Mouse (Mus musculus) forebrain, embryonic 14.5 days (tissue): Measurements from ENCODE around the gene Rcl1. TPM values are rescaled to one million over a fixed set of nuclear protein-coding genes. Genes with fewer than 3 reads are reported as not detected.

Source experiments
- ATAC-seq: fragments of 200-750 bp; cut with Nextera tagmentation; 2 replicates; pipeline ENCODE4 v1.8.0; 2017; ENCODE audit warnings: mild to moderate bottlenecking, moderate library complexity
- DNase-seq: peaks from one replicate; pipeline ENCODE4 v3.0.0-alpha.2; 2015; ENCODE audit warnings: low spot score
- H3K27ac ChIP-seq: fragments of 300-500 bp; sonication (generic); 2 replicates; pipeline ENCODE4 v1.5.1; 2014; ENCODE audit warnings: low read depth, mild to moderate bottlenecking, control low read depth, low read length, moderate library complexity
- H3K27me3 ChIP-seq: fragments of 300-500 bp; sonication (generic); replicated peaks from 2 replicates; pipeline ENCODE4 v1.6.1; 2014; ENCODE audit warnings: low read length, control low read depth, mixed read lengths; ENCODE audit not compliant: control insufficient read depth, insufficient read depth
- H3K36me3 ChIP-seq: fragments of 300-500 bp; sonication (generic); 2 replicates; pipeline ENCODE4 v1.6.1; 2014; ENCODE audit warnings: low read length, control low read depth; ENCODE audit not compliant: control insufficient read depth, insufficient read depth
- H3K4me1 ChIP-seq: fragments of 300-500 bp; sonication (generic); 2 replicates; pipeline ENCODE4 v1.6.1; 2014; ENCODE audit warnings: antibody characterized with exemption, low read length, control low read depth; ENCODE audit not compliant: control insufficient read depth, insufficient read depth
- H3K4me2 ChIP-seq: fragments of 300-500 bp; sonication (generic); 2 replicates; pipeline ENCODE4 v1.6.1; 2014; ENCODE audit warnings: mild to moderate bottlenecking, control low read depth, low read length
- H3K4me3 ChIP-seq: fragments of 300-500 bp; sonication (generic); 2 replicates; pipeline ENCODE4 v1.5.1; 2014; ENCODE audit warnings: low read depth, low read length, control low read depth
- H3K9ac ChIP-seq: fragments of 300-500 bp; sonication (generic); 2 replicates; pipeline ENCODE4 v1.6.1; 2014; ENCODE audit warnings: mild to moderate bottlenecking, low read length, control low read depth, moderate library complexity
- H3K9me3 ChIP-seq: fragments of 300-500 bp; sonication (generic); replicated peaks from 2 replicates; pipeline ENCODE4 v1.6.1; 2016; ENCODE audit warnings: low read length, control low read depth, mixed read lengths; ENCODE audit not compliant: control insufficient read depth
- WGBS: fragments of 180-500 bp; shearing (Covaris S2); extraction: QIAGEN DNeasy Blood & Tissue Kit; methylation state at CpG from one replicate; pipeline ENCODE4 v1.1.7; 2014; 5-methylcytosine and 5-hydroxymethylcytosine counted together
- microRNA counts: library from miRNA; unstranded; fragments of <30 nt; microRNA quantifications from one replicate; lab custom pipeline; 2016
- microRNA-seq: library from miRNA; unstranded; fragments of <30 nt; microRNA quantifications from one replicate; pipeline ENCODE4, GENCODE M21; 2016
- polyA plus RNA-seq: library from polyadenylated mRNA; unstranded; fragments of >200 nt; fragmentation: Nextera tagmentation; extraction: Ambion mirVana; gene quantifications from 2 replicates; pipeline ENCODE4 v1.2.1, GENCODE M21; 2014

The Rcl1 gene
- polyA plus RNA-seq, 1 experiment from 2014 or later = 35.1 TPM

- Histone ChIP-seq H3K9me3 (no peaks in the 10 kb centered on the region), H3K36me3 (no peaks in the 10 kb centered on the region), H3K4me2 (no peak overlapping the region), H3K4me1 (no peaks in the 10 kb centered on the region), H3K4me3 (no peak overlapping the region), H3K27ac (no peak overlapping the region), H3K9ac (no peak overlapping the region), H3K27me3 (no peaks in the 10 kb centered on the region)
- 14% methylated on average over 7 of the region's 7 CpGs for WGBS
- peak; percentile 22 for DNase-seq
- ATAC-seq = no peak
These were observed 83.9 kb downstream of the Rcl1 start for GRCm38 (mm10) chr19:29185122-29185521.

GRCm38 (mm10) chr19:29185552-29186232 is 84.5 kb downstream of the Rcl1 start:
- Histone ChIP-seq H3K4me1 (no peaks in the 10 kb centered on the region), H3K9ac (no peak overlapping the region), H3K9me3 (no peaks in the 10 kb centered on the region), H3K4me3 (no peak overlapping the region), H3K27ac (no peak overlapping the region), H3K27me3 (no peaks in the 10 kb centered on the region), H3K4me2 (no peak overlapping the region), H3K36me3 (no peaks in the 10 kb centered on the region)
- ATAC-seq = no peak
- WGBS = 58% methylated on average over 9 of the region's 9 CpGs
- peak; percentile 13 for DNase-seq

- DNase-seq (no peak), ATAC-seq (no peak)
- H3K4me2 ChIP-seq = no peak overlapping the region
- no peaks in the 10 kb centered on the region for H3K27me3 ChIP-seq
- H3K36me3 ChIP-seq = no peaks in the 10 kb centered on the region
- no peak overlapping the region for H3K27ac ChIP-seq
- no peaks in the 10 kb centered on the region for H3K4me1 ChIP-seq
- WGBS = 89% methylated on average over 2 of the region's 2 CpGs
- H3K9me3 ChIP-seq = no peaks in the 10 kb centered on the region
- no peak overlapping the region for H3K4me3 ChIP-seq
- no peak overlapping the region for H3K9ac ChIP-seq
These were observed 87.7 kb downstream of the Rcl1 start for GRCm38 (mm10) chr19:29188879-29189278.

MicroRNAs encoded within 50 kb of the gene (microRNA counts, 519-probe panel; counts per million panel counts)
- microRNA mmu-miR-101b (lab: Ali Mortazavi, UCI) = 4,231 counts per million, percentile 50 among the panel's probes with 10 or more counts

Small RNA genes within 50 kb of the gene (microRNA-seq; reads per million reads assigned to microRNA genes)
- gene Mir101b = 1,405 reads per million, percentile 83 among the genes with 10 or more reads in this experiment

Other genes with a start within 250 kb of the Rcl1 start
- 9.8 and 11.4 TPM in 2 replicates for gene Plpp6, start 137.4 kb upstream of the Rcl1 start, polyA plus RNA-seq
- gene 4430402I18Rik, start 133.6 kb upstream of the Rcl1 start, polyA plus RNA-seq = 2.0 and 2.1 TPM in 2 replicates
- gene Cdc37l1, start 111.0 kb upstream of the Rcl1 start, polyA plus RNA-seq = 42.0 and 55.0 TPM in 2 replicates
- gene Ak3, start 53.4 kb upstream of the Rcl1 start, polyA plus RNA-seq = 76.8 and 83.2 TPM in 2 replicates
- 15.6 and 18.2 TPM in 2 replicates for gene Jak2, start 150.5 kb downstream of the Rcl1 start, polyA plus RNA-seq
- 2.3 and 3.2 TPM in 2 replicates for gene Insl6, start 224.0 kb downstream of the Rcl1 start, polyA plus RNA-seq
- 3.9 and 4.0 TPM in 2 replicates for gene Rln1, start 233.3 kb downstream of the Rcl1 start, polyA plus RNA-seq